Mouse (Mus musculus): ENCODE measurements at regions not wholly inside any gene's neighbourhood (a gene's known extent, or its start where the extent isn't known, plus 50 kb on each side); places are given as distances from the start of the nearest gene placed in this dataset.

DNA sequence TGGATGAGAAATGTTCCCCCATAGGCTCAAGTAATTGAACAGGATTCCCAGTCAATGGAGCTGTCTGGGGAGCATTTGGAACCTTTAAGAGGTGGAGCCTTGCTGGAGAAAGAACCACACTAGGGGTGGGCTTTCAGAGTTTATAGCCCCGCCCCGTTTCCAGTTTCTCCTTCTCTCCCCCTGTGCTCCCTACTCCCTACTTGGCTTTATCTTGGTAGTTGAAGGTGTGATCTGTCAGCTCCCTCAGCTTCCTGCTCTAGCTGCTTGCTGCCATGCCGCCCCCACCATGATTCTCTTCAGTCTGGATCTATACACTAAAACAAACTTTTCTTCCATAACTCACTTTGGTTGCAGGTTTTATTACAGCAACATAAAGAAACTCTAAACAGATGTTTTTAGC, 59.5 kb upstream of the Pabpc6 start:
- Histone ChIP-seq H3K4me2 (ENCODE audit: low read depth, low read length) (no peak overlapping the region), H3K27me3 (ENCODE audit: control insufficient read depth, insufficient read depth, low read length) (no peaks in the 10 kb centered on the region), H3K4me3 (ENCODE audit: low read depth, low read length) (no peak overlapping the region), H3K9ac (replicated peaks; ENCODE audit: low read depth, low read length) (no peak overlapping the region), H3K27ac (ENCODE audit: low read depth, low read length) (no peak overlapping the region), H3K9me3 (ENCODE audit: control insufficient read depth, low read length) (no peaks in the 10 kb centered on the region), H3K36me3 (ENCODE audit: control insufficient read depth, insufficient read depth, low read length) (no peaks in the 10 kb centered on the region), H3K4me1 (ENCODE audit: control insufficient read depth, insufficient read depth, low read length) (peaks cover 4% of the 10 kb centered on the region; the same call in 1 of the 2 replicates)
- WGBS: 78% methylated on average over 3 of the region's 3 CpGs
- ATAC-seq (ENCODE audit: low read depth): no peak

DNA sequence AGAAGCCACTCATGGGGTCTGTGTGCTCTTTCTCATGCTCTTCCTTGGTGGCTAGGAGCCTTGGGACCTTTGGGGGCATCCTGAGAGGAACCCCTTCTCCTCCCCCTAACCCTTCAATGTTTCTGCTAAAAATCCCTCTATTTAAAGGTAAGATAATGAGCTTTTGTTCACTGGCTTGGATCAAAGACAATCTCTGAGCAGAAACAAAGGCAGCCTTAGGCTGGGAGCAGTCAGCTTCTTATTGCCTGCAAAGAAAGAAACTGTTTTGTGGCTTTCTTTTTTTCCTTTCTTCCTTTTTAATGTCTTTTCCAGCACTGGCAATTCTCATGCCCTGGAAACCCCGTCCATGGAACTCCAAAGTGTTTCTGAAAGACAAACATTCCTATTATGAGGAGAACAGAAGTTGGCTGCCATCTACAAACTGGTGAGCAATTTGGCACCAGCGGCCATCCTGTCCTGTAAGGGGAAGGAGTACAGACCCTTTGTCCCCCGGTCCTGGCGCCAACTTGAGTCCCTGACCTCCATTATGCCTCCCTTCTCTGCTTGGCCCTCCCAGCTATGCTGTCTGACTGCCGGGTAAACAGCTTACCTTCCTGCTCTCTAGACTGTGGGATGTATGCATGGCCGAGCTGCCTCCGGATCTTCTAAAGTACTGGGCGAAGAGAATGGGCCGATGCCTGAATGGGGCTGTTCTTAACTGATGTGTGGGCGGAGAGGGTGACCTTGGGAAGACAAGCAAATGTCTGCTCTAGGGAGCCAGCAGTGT, 56.4 kb upstream of the Pabpc6 start:
- Histone ChIP-seq H3K9ac (replicated peaks; ENCODE audit: low read depth, low read length) (no peak overlapping the region), H3K36me3 (ENCODE audit: control insufficient read depth, insufficient read depth, low read length) (no peaks in the 10 kb centered on the region), H3K27ac (ENCODE audit: low read depth, low read length) (peak overlapping the region; percentile 49), H3K4me1 (ENCODE audit: control insufficient read depth, insufficient read depth, low read length) (peaks cover 4% of the 10 kb centered on the region; the same call in 1 of the 2 replicates), H3K27me3 (ENCODE audit: control insufficient read depth, insufficient read depth, low read length) (no peaks in the 10 kb centered on the region), H3K4me2 (ENCODE audit: low read depth, low read length) (no peak overlapping the region), H3K9me3 (ENCODE audit: control insufficient read depth, low read length) (no peaks in the 10 kb centered on the region), H3K4me3 (ENCODE audit: low read depth, low read length) (no peak overlapping the region)
- ATAC-seq (ENCODE audit: low read depth): peak; percentile 86
- 20% methylated on average over 10 of the region's 10 CpGs for WGBS

GRCm38 (mm10) chr17:9723484-9723883, 54.0 kb upstream of the Pabpc6 start:
- H3K27me3 ChIP-seq (ENCODE audit: control insufficient read depth, insufficient read depth, low read length): no peaks in the 10 kb centered on the region
- peaks cover 4% of the 10 kb centered on the region; the same call in 1 of the 2 replicates for H3K4me1 ChIP-seq (ENCODE audit: control insufficient read depth, insufficient read depth, low read length)
- H3K9me3 ChIP-seq (ENCODE audit: control insufficient read depth, low read length): no peaks in the 10 kb centered on the region
- H3K36me3 ChIP-seq (ENCODE audit: control insufficient read depth, insufficient read depth, low read length): no peaks in the 10 kb centered on the region
- ATAC-seq (ENCODE audit: low read depth): no peak
- H3K27ac ChIP-seq (ENCODE audit: low read depth, low read length): peak overlapping the region; percentile 62; the same call in 1 of the 2 replicates
- H3K4me2 ChIP-seq (ENCODE audit: low read depth, low read length): no peak overlapping the region
- H3K4me3 ChIP-seq (ENCODE audit: low read depth, low read length): no peak overlapping the region
- 13% methylated on average over 4 of the region's 4 CpGs for WGBS
- H3K9ac ChIP-seq (replicated peaks; ENCODE audit: low read depth, low read length): no peak overlapping the region

DNA sequence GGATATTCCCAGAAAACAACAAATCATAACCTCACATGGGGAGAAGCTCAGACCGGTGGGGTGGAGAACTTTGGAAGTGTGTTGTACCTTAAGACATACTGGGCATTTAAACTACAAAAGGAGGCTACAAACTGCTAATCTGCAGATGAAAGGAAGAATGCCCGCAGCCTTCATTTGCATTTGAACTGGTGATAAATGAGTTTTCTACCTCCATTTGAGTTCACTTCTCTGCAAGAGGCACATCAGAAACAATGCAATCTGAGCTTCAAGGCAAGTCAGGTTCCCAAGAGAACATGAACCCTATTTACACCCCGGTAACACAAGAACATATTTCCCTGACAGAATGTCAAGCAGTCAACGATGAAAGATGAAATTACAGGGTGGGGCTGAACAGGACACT, 53.2 kb upstream of the Pabpc6 start:
- Histone ChIP-seq H3K4me1 (ENCODE audit: control insufficient read depth, insufficient read depth, low read length) (peaks cover 4% of the 10 kb centered on the region; the same call in 1 of the 2 replicates), H3K27ac (ENCODE audit: low read depth, low read length) (no peak overlapping the region; the same call in 1 of the 2 replicates), H3K9ac (replicated peaks; ENCODE audit: low read depth, low read length) (no peak overlapping the region), H3K27me3 (ENCODE audit: control insufficient read depth, insufficient read depth, low read length) (no peaks in the 10 kb centered on the region), H3K9me3 (ENCODE audit: control insufficient read depth, low read length) (no peaks in the 10 kb centered on the region), H3K4me2 (ENCODE audit: low read depth, low read length) (no peak overlapping the region), H3K36me3 (ENCODE audit: control insufficient read depth, insufficient read depth, low read length) (no peaks in the 10 kb centered on the region), H3K4me3 (ENCODE audit: low read depth, low read length) (no peak overlapping the region)
- WGBS: 2% methylated on average over 4 of the region's 4 CpGs
- ATAC-seq (ENCODE audit: low read depth): no peak
